Mouse (Mus musculus): ENCODE data around the gene Gm1043.

Gene Gm1043

DNA sequence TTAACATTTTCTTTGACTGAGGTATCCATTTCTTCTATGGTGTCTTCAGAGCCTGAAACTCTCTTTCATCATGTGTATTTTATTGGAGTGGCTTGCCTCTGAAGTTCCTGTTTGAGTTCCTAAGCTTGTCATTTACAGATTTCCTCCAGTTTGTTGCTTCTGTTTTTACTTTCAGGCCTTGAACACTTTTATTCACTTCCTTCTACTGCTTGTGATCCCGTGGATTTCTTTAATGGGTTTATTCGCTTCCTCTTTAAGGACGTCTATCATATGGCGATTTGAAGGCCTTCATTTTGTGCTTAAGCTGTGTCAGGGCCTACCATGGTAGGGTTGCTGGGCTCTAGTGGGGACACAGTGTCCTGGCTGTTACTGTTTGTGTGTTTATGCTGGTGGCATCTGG lies 11.5 kb upstream of the Gm1043 start:
- no peak for DNase-seq

DNA sequence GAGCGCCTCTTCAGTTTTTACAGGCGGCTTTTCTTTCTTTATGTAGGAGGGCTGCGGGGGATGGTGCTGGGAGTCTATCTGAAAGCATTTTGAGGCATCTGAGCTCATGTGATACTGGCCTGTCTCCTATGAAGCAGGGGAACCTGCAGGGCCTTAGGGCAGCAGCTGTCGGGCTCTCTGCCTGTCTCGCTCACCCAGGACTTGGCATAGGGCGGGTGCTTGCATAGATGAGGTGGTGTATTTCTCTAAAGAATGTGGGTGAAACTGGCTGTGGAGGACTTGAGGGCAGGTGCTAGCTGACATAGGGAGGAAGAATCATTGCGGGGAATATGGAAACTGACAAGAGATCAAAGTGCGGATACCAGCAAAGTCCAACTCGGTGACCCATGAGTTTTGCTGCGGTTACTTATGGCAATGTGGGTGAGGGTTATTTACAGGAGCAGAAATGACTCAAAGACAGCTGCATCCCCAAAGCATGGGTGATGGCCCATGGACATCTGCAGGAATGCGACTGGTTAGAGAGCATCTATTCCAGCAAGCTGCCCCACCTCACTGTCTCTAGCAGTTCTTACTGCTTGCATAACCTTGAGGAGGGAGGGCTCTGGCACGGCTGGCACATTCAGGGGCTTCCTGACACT lies 8.4 kb upstream of the Gm1043 start:
- DNase-seq = peak; percentile 86

DNA sequence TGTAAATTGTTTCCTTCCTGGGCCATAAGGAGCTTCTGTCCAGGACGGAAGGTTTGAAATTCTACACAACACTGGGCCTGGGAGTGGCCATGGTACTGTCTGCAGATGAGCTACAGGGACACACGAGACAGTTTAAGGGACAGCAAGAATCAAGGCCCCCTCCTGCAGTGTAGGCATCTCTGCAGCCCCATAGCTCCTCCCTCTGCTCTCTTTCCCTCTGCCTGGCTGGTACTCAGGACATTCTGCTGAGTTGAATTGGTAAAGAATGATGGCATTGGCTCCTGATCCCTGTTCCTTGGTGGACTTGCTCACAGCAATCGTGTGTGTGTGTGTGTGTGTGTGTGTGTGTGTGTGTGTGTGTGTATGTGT lies 7.9 kb upstream of the Gm1043 start:
- no peak for DNase-seq

DNA sequence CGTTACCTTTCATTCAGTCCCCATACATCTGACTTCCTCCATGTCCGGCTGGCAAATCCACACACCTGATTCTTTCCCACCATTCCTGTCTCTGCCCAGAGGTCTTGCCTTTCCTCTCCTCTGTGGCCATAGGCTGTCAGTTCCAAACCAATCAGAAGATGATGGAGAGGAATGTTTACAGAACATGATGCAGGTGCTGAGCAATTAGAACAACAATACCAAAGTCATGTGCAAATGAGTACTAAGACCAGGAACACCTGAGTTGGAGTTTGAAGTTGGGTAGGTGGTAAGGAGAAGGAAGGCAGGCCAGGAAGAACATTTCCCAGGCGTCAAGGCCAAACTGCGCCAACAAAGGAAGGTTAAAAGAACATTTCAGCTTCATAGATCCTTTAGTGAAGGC lies 5.7 kb upstream of the Gm1043 start:
- DNase-seq = no peak

DNA sequence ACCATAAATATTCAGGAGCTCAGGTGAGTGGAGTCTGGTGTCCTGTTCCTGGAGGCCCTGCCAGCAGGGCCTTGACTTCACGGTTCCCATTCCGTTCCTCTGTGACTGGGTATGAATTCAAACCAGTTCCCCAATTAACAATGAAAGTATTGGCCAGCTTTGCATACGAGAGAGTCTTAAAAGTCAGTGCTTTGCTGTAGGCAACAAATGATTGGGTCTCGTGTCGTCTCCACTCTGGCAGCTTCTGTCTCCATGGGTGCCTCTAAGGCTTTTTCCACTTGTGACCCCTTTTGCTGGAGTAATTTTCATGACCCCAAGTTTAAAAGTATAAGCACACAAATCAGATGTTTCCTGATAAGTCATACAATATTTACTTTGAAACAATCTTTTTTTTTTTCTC lies 4.6 kb upstream of the Gm1043 start:
- no peak for DNase-seq

DNA sequence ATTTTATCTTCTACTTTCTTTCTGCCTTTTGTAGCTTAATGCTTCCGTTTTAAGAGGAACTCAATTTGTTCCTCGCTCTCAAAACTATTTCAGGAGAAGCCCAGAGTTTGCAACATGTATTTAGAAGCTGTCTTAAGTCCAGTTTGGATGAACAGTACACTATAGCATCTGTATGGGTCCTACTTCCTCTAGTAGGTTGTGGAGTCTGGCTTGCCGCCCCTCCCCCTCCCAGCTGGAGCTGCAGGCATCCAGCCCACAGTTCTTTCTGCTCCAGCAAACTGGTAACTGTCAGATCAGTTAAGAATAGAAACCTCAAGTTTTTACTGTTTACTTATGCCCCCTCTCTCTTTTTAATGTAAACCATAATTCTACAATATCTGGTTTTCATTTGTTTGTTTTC lies 2.8 kb upstream of the Gm1043 start:
- peak; percentile 88 for DNase-seq

DNA sequence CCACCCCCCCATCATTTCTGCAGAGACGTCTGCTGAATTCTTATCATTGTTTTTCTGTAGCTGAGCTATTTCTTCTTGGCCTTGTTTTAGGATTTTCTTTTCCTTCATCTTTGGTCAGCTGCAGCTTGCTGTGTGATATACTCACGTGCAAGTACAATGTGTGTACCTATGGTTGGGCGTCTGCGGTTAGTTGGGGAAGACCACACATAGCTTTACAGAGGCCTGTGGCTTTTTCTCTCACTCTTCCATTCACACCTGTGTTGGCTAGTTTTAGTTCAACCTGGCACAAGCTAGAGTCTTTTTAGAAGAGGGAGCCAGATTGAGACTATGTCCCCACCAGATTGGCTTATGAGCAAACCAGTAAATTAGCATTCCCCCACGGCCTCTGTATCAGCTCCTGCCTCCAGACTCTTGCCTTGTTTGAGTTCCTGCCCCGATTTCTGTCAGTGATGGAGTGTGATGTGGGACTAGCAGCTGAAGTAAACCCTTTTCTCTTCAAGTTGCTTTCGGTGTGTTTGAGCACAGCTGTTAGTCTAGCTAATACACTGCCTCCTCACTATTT lies 1.9 kb upstream of the Gm1043 start:
- DNase-seq = no peak

DNA sequence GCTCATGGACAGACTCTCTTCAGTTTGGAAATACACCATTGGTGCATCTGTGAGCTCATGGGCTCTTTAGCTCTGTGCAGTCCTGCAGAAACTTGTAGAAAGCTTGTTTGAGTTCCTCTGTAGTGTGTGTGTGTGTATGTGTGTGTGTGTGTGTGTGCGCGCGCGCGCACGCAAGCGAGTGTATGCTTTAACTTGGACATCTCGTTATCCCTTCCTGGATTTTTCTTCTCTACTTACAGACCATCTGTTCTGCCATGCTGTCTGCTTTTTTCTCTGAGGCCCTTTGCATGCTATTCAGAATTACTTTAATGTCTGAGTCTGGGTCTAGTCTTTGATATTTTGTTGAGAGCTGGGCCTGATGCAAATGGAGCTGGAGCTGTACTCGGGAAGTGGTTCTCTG lies 1.3 kb upstream of the Gm1043 start:
- DNase-seq = no peak

DNA sequence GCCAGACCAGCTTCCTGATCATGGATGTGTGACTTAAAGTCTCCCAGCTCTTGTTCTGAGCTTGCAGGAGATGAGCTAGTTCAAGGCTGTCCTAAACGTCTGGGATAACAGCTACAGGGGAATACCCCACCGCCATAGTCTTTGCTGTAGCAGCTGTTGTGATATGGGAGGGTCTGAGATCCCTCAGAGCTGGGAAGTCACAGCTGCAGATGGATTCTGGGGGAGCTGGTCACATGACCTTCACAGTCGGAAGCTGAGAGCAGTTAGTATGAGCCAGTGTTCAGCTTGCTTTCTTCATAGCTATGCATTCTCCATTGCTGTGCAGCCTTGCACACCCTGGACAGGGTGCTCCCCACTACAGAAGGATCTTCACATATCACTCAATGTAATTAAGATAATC lies 748 bp downstream of the Gm1043 start:
- DNase-seq = no peak

DNA sequence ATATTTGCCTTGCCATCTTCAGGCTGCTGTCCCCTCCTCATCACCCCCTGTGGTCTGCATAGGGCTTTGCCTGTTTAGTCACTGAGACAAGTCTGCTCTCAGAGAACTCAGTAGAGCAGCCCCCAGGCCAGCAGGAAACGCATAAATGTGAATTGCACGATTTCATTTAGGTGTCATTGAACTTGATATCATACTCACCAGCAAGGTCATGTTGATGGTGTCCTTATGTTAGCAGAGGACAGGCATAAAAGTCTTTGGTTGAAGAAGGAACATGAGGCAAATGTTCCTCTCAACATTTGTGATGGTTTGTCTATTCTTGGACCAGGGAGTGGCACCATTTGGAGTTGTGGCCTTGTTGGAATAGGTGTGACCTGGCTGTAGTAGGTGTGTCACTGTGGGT lies 2.6 kb downstream of the Gm1043 start:
- no peak for DNase-seq

DNA sequence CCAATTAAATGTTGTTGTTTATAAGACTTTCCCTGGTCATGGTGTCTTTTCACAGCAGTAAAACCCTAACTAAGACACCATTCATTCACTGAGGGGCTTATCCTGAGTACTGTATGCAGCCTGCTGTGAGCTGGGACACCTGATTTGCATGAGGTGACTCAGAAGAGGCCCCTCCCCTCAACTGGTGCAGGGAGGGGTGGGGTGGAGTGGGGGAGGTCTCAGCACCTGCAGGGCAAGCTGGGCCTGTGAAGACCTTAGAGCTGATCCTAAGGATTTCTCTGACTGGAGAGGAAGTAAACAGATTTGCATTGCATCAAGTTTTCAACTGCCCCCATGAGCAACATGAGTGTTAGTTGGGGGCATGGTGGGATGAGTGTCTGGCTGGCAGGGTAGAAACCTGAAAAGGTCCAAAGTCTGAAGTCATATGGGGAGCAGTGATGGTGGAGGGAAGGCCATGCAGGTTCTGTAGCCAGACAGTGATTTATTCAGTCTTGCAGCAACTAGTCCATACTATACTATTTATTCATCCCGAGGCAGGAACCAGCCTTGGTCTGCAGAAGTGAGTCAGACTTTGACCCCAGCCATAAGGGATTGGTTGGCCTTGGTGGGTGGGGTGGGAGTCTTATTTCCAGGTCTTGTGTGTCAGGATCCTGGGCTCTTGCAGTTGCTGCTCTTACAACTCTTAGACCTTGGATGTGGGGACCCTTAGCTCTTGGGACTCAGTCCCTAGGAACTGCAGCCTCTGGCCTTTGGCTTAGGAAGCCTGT lies 3.4 kb downstream of the Gm1043 start:
- DNase-seq = no peak

DNA sequence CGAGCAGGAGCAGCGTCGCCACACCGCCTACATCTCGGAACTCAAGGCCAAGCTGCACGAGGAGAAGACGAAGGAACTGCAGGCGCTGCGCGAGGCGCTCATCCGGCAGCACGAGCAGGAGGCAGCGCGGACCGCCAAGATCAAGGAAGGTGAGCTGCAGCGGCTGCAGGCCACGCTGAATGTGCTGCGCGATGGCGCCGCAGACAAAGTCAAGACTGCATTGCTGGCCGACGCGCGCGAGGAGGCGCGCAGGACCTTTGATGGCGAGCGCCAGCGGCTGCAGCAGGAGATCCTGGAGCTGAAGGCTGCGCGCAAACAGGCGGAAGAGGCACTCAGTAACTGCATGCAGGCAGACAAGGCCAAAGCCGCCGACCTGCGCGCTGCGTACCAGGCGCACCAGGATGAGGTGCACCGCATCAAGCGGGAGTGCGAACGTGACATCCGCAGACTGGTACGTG lies 6.0 kb downstream of the Gm1043 start:
- no peak for DNase-seq

DNA sequence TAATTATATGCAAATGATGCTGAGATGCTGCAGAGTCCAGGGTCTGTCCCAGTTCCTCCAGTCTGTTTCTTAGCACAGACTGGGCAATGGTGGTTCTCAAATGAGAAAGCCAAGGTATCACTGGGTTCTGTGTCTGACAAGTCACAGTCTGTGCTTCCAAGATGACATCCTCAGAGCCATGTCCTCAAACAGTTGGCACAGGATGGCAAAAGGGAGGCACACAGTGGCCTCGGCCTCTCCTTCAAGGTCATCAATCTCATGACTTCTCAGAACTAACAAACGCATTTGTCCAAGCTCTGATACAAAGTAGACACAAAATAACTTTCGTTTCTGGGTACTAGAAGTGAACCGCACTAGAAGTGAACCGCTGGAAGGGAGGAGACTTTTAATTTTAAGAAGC lies 9.8 kb downstream of the Gm1043 start:
- no peak for DNase-seq

DNA sequence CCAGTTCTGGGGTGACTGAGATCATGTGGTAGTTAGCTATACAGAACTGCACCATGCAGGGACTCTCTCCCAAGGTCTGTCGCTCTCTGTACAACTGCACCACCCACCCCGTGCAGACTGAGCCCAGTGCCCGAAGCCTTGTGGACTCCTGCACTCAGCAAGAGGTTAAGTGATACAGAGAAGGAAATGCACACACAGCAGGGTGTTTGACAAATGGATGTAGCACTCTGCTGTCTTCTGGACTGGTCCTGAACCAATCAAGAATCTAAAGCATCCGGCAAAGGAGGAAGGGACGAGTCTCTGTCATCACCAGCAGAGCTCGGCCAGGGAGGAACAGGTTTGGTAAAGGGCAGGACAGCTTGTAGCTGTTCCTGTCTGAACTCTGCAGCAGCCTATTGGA lies 12.4 kb downstream of the Gm1043 start:
- no peak for DNase-seq

DNA sequence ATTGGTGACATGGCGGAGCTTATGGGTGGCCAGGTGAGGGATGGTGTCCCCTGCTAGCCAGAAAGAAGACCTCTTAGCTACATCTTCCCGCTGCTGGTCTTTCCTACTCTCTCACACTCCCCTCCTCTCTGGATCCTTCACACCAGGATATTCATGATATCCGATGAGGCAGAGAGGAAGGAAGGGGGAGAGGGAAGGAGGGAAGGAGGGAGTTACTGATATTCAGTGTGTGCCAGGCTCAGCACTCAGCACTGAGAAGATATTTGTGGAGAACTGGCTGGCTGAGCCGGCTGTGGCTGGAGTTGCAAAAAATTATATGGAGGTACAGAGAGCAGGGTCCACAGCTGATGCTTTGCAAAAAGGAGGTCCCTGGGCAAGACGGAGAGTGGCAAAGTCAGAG lies 15.6 kb downstream of the Gm1043 start:
- DNase-seq = no peak

DNA sequence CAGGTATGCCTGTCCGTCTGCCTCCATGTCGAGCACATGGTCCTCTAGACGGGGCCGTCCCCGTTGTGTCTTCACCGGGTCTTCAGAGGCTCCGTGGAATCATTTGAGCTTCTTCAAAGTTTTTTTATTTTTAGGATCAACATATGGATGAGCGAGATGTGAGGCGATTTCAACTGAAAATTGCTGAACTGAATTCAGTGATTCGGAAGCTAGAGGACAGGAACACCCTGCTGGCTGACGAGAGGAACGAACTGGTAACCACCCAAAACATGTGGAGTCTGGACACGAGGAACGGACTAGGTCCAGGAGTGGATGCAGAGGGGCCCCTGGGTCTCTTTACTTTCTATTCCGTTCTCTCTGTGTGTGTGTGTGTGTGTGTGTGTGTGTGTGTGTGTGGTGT lies 16.5 kb downstream of the Gm1043 start:
- no peak for DNase-seq

DNA sequence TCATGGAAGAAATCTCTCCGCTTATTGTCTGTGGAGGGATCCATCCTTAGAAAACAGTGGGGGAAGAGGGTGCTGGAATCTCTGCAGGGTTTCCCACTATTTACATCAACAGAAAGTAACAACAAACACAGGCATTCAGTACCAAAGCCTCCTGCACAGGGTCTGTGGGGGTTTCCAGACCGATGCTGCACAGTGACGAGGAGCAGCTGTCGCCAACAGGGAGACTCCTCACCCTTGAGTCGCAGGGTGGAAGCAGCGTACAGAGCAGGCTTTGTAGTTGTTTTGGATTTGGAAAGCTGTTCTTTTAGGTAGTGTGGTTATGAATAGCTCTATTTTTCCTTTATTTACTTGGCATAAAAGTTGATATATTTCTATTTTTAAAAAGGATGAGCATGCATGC lies 16.9 kb downstream of the Gm1043 start:
- no peak for DNase-seq

DNA sequence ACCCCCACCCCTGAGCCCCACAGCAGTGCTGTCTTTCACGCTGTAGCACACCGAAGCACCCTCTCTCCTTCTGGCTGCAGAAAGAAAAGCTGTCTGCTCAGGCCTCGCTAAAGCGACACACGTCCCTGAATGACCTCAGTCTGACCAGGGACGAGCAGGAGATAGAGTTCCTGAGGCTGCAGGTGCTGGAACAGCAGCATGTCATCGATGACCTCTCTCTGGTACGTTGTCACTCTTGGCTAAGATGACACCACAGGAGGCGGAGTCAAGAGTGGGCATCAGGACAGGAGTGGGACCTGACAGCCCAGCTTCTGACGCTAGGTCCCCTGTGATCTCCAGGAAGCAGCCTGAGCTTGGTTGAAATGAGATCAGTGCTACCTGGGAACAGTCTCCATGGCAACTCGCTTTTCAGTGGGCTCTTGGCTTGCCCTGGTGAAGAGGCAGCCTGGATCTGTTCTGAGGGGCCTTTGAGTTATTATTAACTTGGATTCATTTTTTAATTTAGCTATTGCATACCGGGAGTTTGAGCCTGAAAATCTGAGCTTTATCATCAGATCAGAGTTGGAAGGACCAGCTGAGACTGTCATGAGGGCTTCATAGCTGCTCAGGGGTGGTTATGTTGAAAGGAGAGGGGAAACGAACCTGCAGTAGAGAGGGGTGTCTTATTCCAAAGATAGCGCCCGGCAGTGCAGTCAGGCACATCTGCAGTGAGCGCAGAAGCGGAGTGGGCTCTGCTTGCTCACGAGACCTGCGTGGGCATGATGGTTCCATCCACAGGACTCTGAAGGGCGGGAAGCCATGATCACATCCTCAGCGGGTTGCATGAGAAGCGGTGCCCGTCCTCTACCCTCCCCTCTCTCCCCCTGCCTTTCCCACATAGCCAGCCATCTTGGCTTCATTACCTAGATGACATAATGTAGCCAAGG lies 20.6 kb downstream of the Gm1043 start:
- peak; percentile 60 for DNase-seq

DNA sequence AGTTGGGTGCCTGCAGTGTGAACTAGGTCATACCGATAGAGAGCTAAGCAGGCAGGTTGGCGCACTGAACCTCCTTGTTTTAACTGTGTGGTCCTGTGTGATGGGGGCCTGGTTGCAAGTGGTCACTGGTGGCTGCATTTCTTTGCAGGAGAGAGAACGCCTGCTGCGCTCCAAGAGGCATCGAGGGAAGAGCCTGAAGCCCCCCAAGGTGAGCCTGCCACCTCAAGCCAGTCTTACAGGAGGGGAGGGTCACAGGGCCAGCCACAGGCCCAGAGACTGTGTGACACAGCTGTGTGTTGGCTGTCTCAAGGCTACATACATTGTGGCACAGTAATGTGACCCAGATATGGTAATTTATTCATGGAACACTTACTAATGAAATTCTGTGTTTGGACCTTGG lies 21.9 kb downstream of the Gm1043 start:
- no peak for DNase-seq

DNA sequence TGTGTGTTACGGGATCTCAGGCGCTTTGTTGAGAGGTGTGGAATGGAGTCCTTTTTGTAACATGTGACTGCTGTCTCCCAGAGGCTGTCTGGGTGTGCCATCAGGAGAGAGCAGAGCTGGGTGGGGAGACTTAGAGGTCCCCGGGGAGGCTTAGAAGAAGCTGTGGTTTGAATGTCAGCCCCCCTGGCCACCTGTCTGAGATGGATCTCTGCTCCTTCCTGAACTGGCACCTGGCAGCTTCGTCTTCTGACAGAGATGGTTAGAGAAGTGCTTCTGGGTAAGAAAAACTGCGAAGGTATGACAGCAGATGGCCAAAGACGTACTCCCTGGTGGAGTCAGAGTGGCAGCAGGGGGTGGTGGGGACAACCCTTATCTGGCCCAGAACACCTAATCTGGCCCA lies 22.4 kb downstream of the Gm1043 start:
- no peak for DNase-seq

DNA sequence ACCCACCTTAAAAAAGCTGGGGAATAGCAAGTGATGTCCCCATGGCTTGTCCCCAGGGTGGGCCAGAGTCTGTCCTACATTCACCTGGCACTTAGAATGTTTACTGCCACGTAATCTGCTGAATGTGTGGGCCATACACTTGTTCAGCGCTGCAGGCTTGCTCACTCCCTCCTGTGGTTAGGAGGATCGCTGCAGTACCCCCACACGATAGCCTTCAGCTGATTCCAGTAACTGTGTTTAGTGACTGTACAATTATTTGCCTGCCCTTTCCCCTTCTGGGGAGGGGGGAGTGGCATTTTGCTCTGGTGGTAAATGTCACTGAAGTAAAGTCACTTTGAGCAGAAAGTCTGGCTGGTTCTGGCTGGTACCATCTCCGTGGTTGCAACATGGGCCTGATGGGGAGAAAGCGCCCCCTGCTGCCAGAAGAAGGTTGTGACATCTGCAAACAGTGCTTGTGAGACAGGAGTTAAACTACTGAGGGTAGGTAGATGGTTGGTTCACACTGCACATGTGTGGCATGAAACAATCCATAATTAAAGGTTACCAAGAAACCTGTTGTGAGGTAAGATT lies 24.2 kb downstream of the Gm1043 start:
- peak; percentile 86 for DNase-seq

DNA sequence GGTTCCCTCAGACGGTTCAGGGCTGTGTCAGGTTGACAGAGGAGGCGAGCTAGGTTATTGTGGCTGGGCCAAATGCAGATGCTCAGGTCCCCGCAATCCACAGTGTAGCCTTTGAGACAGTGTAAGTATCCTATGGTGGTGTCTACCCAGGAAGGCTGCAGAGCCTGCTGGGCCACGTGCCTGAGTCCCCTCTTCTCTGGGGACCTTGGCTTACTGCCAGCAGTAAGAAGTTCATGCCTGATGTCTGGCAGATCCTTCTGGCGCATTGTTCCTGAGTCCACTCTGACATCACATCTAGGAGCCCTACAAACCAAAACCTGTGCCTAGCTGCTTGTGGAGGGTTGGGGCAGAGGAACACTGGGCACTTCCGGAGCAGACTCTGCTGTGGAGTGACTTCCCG lies 27.2 kb downstream of the Gm1043 start:
- DNase-seq = no peak

DNA sequence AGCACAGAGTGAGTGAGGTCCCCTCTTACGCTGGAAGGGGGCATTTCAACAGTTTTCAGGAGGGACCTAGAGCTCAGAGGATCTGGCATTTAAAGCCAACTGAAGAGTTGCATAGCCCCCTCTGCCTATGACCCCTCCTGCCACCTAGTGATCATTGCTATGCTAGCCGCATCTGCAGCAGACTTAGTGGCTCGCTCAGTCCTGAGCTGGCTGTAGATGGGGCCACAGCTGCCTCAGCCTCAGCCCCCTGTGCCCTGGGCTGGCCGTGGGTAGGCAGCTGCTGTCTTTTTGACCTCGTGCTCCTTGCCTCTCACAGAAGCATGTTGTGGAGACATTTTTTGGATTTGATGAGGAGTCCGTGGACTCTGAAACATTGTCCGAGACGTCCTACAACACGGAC lies 32.0 kb downstream of the Gm1043 start:
- no peak for DNase-seq

Data from right cerebral cortex, adult 18-20 months (tissue).